Mouse (Mus musculus) lung, postnatal 0 days (tissue): Measurements from ENCODE around the gene Vps52. TPM values are rescaled to one million over a fixed set of nuclear protein-coding genes. Genes with fewer than 3 reads are reported as not detected.

Experiments
- ATAC-seq: fragments of 200-750 bp; cut with Nextera tagmentation; 2 replicates; pipeline ENCODE4 v1.8.0; 2017; ENCODE audit warnings: moderate library complexity
- DNase-seq: peaks from one replicate; pipeline ENCODE4 v3.0.0-alpha.2; 2016; ENCODE audit warnings: low spot score
- H3K27ac ChIP-seq: fragments of 300-500 bp; sonication (generic); 2 replicates; pipeline ENCODE4 v1.5.1; 2014; ENCODE audit warnings: antibody characterized with exemption, mild to moderate bottlenecking, low read length, mixed read lengths
- H3K27me3 ChIP-seq: fragments of 300-500 bp; sonication (generic); replicated peaks from 2 replicates; pipeline ENCODE4 v1.6.1; 2014; ENCODE audit warnings: low read length, mixed read lengths; ENCODE audit not compliant: insufficient read depth
- H3K36me3 ChIP-seq: fragments of 300-500 bp; sonication (generic); 2 replicates; pipeline ENCODE4 v1.6.1; 2014; ENCODE audit warnings: low read length, mixed read lengths; ENCODE audit not compliant: insufficient read depth
- H3K4me1 ChIP-seq: fragments of 300-500 bp; sonication (generic); 2 replicates; pipeline ENCODE4 v1.6.1; 2014; ENCODE audit warnings: antibody characterized with exemption, low read depth, low read length, mixed read lengths; ENCODE audit not compliant: insufficient read depth
- H3K4me2 ChIP-seq: fragments of 300-500 bp; sonication (generic); replicated peaks from 2 replicates; pipeline ENCODE4 v1.6.1; 2014; ENCODE audit warnings: low read depth, mild to moderate bottlenecking, low read length, moderate library complexity, mixed read lengths
- H3K4me3 ChIP-seq: fragments of 300-500 bp; sonication (generic); 2 replicates; pipeline ENCODE4 v1.5.1; 2014; ENCODE audit warnings: low read depth, low read length
- H3K9ac ChIP-seq: fragments of 300-500 bp; sonication (generic); replicated peaks from 2 replicates; pipeline ENCODE4 v1.6.1; 2014; ENCODE audit warnings: low read depth, mild to moderate bottlenecking
- H3K9me3 ChIP-seq: fragments of 300-500 bp; sonication (generic); 2 replicates; pipeline ENCODE4 v1.6.1; 2016; ENCODE audit warnings: low read length, mixed read lengths
- CTCF ChIP-seq: IDR thresholded peaks from 2 replicates; pipeline ENCODE4 v1.5.1; 2016; ENCODE audit warnings: antibody characterized with exemption, mild to moderate bottlenecking
- EP300 ChIP-seq: IDR thresholded peaks from 2 replicates; pipeline ENCODE4 v1.6.1; 2016; ENCODE audit warnings: antibody characterized with exemption, mild to moderate bottlenecking, control low read depth
- WGBS: fragments of 180-500 bp; shearing (Covaris S2); extraction: QIAGEN DNeasy Blood & Tissue Kit; methylation state at CpG from one replicate; pipeline ENCODE4 v1.1.7; 2014; 5-methylcytosine and 5-hydroxymethylcytosine counted together
- polyA plus RNA-seq: library from polyadenylated mRNA; unstranded; fragments of >200 nt; fragmentation: Nextera tagmentation; extraction: Ambion mirVana; gene quantifications from 2 replicates; pipeline ENCODE4 v1.2.1, GENCODE M21; 2015

The Vps52 gene
- polyA plus RNA-seq, 1 experiment from 2014 or later = 28.5 TPM

- TF ChIP-seq EP300 (no peak), CTCF (no peak)
- H3K36me3 ChIP-seq = peaks cover 26% of the 10 kb centered on the region; the same call in 1 of the 2 replicates
- H3K9me3 ChIP-seq = no peaks in the 10 kb centered on the region
- ATAC-seq (no peak), DNase-seq (peak; percentile 56)
- H3K4me1 ChIP-seq = peaks cover 9% of the 10 kb centered on the region; the same call in 1 of the 2 replicates
- peak overlapping the region; percentile 44; the same call in 1 of the 2 replicates for H3K9ac ChIP-seq
- H3K27ac ChIP-seq = peak overlapping the region; percentile 81
- WGBS = 2% methylated on average over 12 of the region's 20 CpGs
- H3K27me3 ChIP-seq = no peaks in the 10 kb centered on the region
- H3K4me2 ChIP-seq = peak overlapping the region; percentile 65
- peak overlapping the region; percentile 63 for H3K4me3 ChIP-seq
Observed at GRCm38 (mm10) chr17:33916294-33916693, 39.3 kb upstream of the Vps52 start.

GRCm38 (mm10) chr17:33916847-33917655, 38.6 kb upstream of the Vps52 start:
- Histone ChIP-seq H3K9me3 (no peaks in the 10 kb centered on the region), H3K27ac (peak overlapping the region; percentile 43; the same call in 1 of the 2 replicates), H3K4me3 (peak overlapping the region; percentile 63; the same call in 1 of the 2 replicates), H3K9ac (no peak overlapping the region), H3K36me3 (peaks cover 24% of the 10 kb centered on the region; the same call in 1 of the 2 replicates), H3K4me1 (peaks cover 11% of the 10 kb centered on the region; the same call in 1 of the 2 replicates), H3K27me3 (no peaks in the 10 kb centered on the region), H3K4me2 (peak overlapping the region; percentile 65)
- no peak for DNase-seq
- WGBS = 68% methylated on average over 30 of the region's 31 CpGs
- ATAC-seq = no peak
- TF ChIP-seq CTCF (no peak), EP300 (no peak)

- Histone ChIP-seq H3K4me2 (no peak overlapping the region), H3K27me3 (no peaks in the 10 kb centered on the region), H3K27ac (no peak overlapping the region), H3K4me1 (peaks cover 11% of the 10 kb centered on the region; the same call in 1 of the 2 replicates), H3K4me3 (no peak overlapping the region), H3K9me3 (no peaks in the 10 kb centered on the region), H3K9ac (no peak overlapping the region), H3K36me3 (peaks cover 18% of the 10 kb centered on the region; the same call in 1 of the 2 replicates)
- ATAC-seq (no peak), DNase-seq (no peak)
- TF ChIP-seq CTCF = no peak
- TF ChIP-seq EP300 = no peak
- WGBS = 85% methylated on average over 16 of the region's 18 CpGs
Observed at GRCm38 (mm10) chr17:33917656-33918292, 37.8 kb upstream of the Vps52 start.

- Histone ChIP-seq H3K27me3 (no peaks in the 10 kb centered on the region), H3K4me1 (peaks cover 11% of the 10 kb centered on the region; the same call in 1 of the 2 replicates), H3K4me2 (peak overlapping the region; percentile 98), H3K36me3 (peaks cover 13% of the 10 kb centered on the region; the same call in 1 of the 2 replicates), H3K4me3 (peak overlapping the region; percentile 75; the same call in 1 of the 2 replicates), H3K9ac (peak overlapping the region; percentile 77; the same call in 1 of the 2 replicates), H3K27ac (peak overlapping the region; percentile 91; the same call in 1 of the 2 replicates), H3K9me3 (no peaks in the 10 kb centered on the region)
- 60% methylated on average over 37 of the region's 37 CpGs for WGBS
- DNase-seq = peak; percentile 32
- no peak for ATAC-seq
- TF ChIP-seq CTCF (no peak), EP300 (no peak; the same call in 1 of the 2 replicates)
Observed at GRCm38 (mm10) chr17:33918293-33919203, 37.1 kb upstream of the Vps52 start.

- peak overlapping the region; percentile 75 for H3K4me3 ChIP-seq
- ATAC-seq (peak; percentile 57), DNase-seq (peak; percentile 96)
- peak overlapping the region; percentile 98 for H3K4me2 ChIP-seq
- H3K4me1 ChIP-seq = peaks cover 11% of the 10 kb centered on the region; the same call in 1 of the 2 replicates
- peaks cover 6% of the 10 kb centered on the region; the same call in 1 of the 2 replicates for H3K36me3 ChIP-seq
- H3K27me3 ChIP-seq = no peaks in the 10 kb centered on the region
- no peaks in the 10 kb centered on the region for H3K9me3 ChIP-seq
- H3K9ac ChIP-seq = peak overlapping the region; percentile 77
- TF ChIP-seq EP300 = no peak
- peak; percentile 63 for TF ChIP-seq CTCF
- peak overlapping the region; percentile 91 for H3K27ac ChIP-seq
- 1% methylated on average over 52 of the region's 52 CpGs for whole genome bisulfite sequencing
Observed at GRCm38 (mm10) chr17:33919351-33920281, 36.0 kb upstream of the Vps52 start.
